Mouse (Mus musculus) layer of hippocampus, postnatal 10 days (tissue): ENCODE measurements around the gene Dscam. TPM values are rescaled to one million over a fixed set of nuclear protein-coding genes. Genes with fewer than 3 reads are reported as not detected.
A peak's percentile ranks its signal among the peaks of the same experiment; 100 is the strongest.

Source experiments
- DNase-seq, 2 experiments: peaks; one replicate each; pipeline ENCODE4 v3.0.0; 2021; ENCODE audit warnings: low spot score in 2 of 2
- total RNA-seq, 2 experiments: library from RNA; stranded (reverse); gene quantifications; 2 replicates each; pipeline ENCODE4 v1.2.3; 2021

Gene Dscam
- total RNA-seq, 2 experiments from 2014 or later, result 43.0 to 45.4 TPM

DNA sequence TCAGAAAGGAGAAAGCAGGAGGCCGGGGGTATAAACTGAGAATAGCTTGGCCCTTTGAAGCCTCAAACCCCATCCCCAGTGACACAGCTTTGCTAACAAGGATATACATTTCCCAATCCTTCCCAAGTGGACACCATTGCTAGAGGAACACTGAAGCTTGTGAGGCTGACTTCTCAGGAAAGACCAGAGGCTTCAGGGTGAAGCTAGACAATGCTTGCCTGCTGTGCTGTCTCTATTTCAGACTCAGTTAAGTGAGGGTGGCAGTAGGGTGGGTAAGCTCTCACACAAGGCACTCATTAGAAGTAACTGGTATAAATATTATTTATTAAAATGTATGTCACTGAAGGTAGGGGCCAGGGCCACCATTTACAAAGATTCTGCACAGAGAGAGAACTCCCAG lies 502.1 kb downstream of the Dscam start:
- no peak for DNase-seq

DNA sequence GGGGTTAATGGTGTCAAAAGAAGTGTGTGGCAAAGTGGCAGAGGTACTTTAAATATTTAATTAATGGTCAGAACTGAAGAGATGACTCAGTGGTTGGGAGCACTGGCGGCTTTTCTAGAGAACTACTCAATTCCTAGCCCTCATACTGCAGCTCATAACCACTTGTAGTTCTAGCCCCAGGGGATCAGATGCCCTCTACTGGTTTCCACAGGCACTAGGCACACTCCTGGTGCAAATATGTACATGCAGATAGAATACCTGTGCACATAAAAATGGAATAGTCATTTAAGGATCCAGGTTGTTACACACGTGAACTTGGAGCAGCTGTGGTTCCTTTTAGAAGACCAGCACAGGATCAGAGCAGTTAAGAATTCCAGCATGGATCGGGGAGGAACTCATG lies 509.5 kb downstream of the Dscam start:
- no peak for DNase-seq

- no peak for DNase-seq
Measured at GRCm38 (mm10) chr16:96659275-96659674, 511.3 kb downstream of the Dscam start.

- no peak for DNase-seq
Measured at GRCm38 (mm10) chr16:96655548-96655947, 515.0 kb downstream of the Dscam start.

- no peak for DNase-seq
Measured at GRCm38 (mm10) chr16:96654054-96654453, 516.5 kb downstream of the Dscam start.

GRCm38 (mm10) chr16:96651444-96651843 lies 519.1 kb downstream of the Dscam start:
- no peak for DNase-seq

GRCm38 (mm10) chr16:96640101-96640500 lies 530.5 kb downstream of the Dscam start:
- no peak for DNase-seq

DNA sequence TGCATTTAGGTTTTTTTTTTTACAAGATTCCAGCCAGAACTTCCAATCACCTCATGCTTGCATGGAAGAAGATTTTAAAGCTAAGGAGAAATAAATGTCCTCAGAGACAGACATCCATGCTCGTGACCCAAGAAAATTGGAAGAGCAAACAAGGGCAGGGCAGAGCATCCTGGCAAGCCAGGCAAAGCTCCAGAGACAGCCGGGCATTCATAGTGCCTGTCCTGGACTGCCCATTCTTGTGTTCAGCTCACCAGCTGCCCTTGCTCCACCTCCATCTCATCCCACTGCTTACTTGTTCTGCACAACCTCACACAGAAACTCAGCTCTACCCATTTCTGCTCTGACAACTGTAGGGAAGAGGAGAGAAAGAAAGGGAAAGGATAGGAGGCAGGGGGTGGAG lies 534.6 kb downstream of the Dscam start:
- no peak for DNase-seq

GRCm38 (mm10) chr16:96634791-96635143 lies 535.8 kb downstream of the Dscam start:
- no peak for DNase-seq

DNA sequence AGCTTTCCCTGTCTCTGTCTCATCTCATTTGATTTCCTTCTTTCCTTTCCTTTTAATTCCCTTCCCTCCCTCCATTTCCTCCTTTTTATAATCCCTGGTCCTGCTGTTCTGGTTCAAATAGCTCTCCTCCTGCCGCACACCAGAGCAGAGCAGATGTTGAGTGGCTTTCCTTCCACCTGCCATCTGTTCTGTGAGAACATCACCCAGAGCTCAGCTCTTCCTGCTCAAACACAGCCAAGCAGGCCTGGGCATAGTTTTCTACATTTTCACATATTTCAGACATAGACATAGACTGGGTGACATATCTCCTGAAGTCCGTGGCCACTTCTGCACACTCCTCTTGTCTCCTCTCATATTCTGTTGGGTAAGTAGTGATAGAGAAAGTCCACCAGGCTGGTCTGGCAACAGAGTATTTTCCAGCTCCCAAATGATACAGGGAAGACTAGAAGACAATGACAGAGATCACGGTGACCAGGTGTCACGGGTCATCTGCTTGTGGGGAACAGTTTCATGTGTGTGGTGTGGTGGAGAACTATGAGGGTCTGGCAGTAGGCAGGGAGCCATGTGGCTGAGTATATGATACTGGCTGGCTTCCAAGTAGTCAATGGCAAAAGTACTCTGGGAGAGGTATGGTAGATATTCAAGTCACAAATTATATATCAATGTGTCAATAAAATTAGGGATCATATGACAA lies 536.3 kb downstream of the Dscam start:
- peak in 1 of 2 experiments; percentile 15 for DNase-seq

DNA sequence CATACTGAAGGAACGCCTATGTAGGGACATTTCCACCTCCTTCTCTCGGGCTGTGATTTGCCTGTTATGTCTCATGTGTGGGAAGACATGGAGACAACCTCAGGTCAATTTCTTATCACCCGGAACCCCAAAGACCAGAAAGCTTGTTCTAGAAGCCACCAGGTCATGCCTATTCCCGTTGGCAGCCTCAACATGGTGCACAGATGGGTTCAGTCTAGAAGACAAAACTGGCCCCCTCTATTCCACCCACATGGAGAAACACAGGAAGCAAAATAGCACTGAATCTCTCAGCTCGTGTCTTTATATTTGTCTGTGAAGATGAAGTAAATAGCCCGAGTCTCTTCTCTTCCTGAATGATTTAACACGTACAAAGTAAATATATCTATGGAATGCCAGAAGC lies 540.3 kb downstream of the Dscam start:
- no peak for DNase-seq

DNA sequence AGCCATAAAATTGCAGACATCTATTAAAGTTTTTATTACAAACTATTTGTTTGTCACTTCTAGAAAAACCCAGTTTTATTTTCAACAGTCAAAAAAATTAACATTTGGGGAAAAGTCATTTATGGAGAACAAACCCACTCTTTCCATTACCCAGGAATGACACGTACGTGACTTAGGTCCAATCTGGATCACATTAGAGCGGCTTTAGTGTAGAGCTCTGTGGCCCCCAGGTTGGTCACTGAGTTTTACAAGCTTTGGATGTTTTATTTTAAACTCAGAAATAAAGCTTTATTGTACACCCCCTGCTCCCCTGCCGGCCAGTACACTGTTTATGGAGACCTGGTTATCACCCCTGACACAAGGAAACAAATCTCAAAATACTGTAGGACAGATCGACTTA lies 540.9 kb downstream of the Dscam start:
- no peak for DNase-seq

DNA sequence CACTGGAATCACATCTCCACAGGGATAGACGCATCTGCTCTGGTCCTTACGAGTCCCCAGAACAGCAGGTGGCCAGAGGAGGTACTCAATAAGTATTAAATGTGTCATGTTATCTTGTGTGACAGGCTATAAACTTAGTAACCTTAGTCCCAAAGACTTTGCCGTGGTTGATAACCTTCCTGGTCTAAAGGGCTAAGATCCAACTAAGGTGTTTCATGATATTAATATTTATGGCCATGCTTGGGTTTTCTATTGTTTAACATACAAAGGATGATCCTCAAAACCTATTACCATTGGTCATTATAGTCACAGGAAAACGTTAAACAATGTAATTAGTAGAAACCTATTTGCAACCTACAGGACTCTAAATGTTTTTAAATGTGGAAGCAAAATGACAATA lies 545.1 kb downstream of the Dscam start:
- no peak for DNase-seq

GRCm38 (mm10) chr16:96624570-96625411 lies 545.8 kb downstream of the Dscam start:
- DNase-seq, result no peak

- no peak for DNase-seq
Measured at GRCm38 (mm10) chr16:96620861-96621260, 549.7 kb downstream of the Dscam start.

DNA sequence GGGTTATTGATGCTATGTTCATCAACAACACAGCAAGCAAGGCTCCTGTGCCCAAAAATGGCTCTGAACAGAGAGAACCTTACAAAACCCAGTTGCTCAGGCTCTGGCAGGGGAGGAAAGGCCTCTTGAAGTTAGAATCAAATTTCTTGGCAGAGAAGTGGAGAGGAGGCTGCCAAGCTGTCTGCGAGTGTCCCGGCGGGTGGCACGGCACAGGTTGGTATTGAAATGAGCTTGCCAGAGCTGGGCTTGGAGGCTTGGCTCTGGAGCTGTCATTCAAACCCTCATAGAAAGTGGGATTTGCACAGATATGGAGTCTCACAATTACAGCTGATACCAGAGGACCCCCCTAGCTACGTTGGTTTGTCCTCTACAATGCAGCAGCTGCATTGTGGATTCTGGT lies 550.1 kb downstream of the Dscam start:
- peak; percentile 68 to 73 for DNase-seq

- DNase-seq, result no peak
Measured at GRCm38 (mm10) chr16:96617772-96618171, 552.8 kb downstream of the Dscam start.

DNA sequence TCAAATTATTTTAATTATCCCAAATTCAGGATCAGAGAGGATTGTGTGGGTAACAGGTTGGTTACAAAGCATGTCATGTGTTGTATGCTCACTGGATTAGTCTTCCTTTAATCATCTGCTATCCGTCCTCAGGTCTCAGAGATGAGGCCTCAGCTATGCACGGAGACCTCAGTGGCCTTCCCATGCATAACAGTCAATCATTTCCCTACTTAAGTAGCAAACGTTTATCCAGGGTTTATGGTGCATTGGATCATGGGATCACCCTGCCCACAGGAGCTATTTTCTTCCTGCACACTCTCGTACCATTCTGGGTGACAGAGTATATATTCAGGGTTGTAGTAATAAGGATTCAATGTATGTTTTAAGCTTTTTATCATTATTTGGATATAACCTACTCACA lies 557.3 kb downstream of the Dscam start:
- DNase-seq, result no peak

GRCm38 (mm10) chr16:96610806-96611205 lies 559.7 kb downstream of the Dscam start:
- DNase-seq, result peak; percentile 64 to 68

- no peak for DNase-seq
Measured at GRCm38 (mm10) chr16:96602206-96602605, 568.3 kb downstream of the Dscam start.

DNA sequence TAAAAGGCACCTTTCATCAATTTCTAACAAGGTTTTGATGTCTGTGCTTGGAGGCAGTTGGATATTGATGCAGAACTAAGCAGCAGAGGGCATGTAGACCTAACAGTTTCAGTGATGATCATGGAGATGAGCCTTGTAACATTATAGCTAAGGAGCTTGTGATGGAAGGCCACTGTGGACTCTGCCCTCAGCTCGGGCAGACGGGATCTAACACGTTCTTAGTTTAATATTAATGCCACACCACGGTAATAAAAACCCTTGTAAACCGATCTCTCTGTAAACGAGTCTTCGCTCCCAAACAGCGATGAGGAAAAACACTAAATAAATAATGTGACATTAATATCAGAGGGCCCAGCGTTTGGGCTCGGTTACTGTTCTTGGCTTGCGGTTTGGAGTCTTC lies 569.8 kb downstream of the Dscam start:
- no peak for DNase-seq

- no peak for DNase-seq
Measured at GRCm38 (mm10) chr16:96599401-96600060, 571.0 kb downstream of the Dscam start.
